ENCODE assay signal across 9 mouse cellular contexts in genomic region chr15:94628830-94629601, GRCm38 (mm10). TPM values are rescaled to one million over a fixed set of nuclear protein-coding genes. Genes with fewer than 3 reads are reported as not detected.
DNase-seq lines count a peak whose midpoint lies in the region; ATAC-seq and TF ChIP-seq lines count a peak whose summit lies in the region.
"Had no signal": no experiment of that assay in that cellular context is flagged by ENCODE, and none has a peak within 500 bp of the region (broad histone marks: within the 10 kb centered on the region; RNA-seq: fewer than 3 reads in every experiment).

Gene Tmem117 (plus strand): TSS chr15:94629232.

- H3K9me3 ChIP-seq in hindbrain, embryonic 16.5 days (ENCODE audit: control insufficient read depth, low read length) = no peaks in the 10 kb centered on the region

- peak within 1 kb of the TSS; percentile 98 for H3K4me2 ChIP-seq in hindbrain, embryonic 16.5 days (ENCODE audit: low read length)
- peak within 1 kb of the TSS; percentile 44 for H3K4me2 ChIP-seq in myocyte (ENCODE audit: low read depth)

- H3K27ac ChIP-seq in hindbrain, embryonic 16.5 days (ENCODE audit: low read depth, low read length) = peak within 1 kb of the TSS; percentile 66
- no peak within 1 kb of the TSS for H3K27ac ChIP-seq in liver, adult 2 months (replicated peaks; ENCODE audit: insufficient read depth, low read depth, low read length)

- peak within 1 kb of the TSS; percentile 89 for H3K9ac ChIP-seq in hindbrain, embryonic 16.5 days (ENCODE audit: low read depth, low read length)
- H3K9ac ChIP-seq in liver, adult 2 months (ENCODE audit: low read depth, low read length) = peak within 1 kb of the TSS; percentile 27; the same call in 1 of the 2 replicates

- no peaks in the 10 kb centered on the region for H3K79me2 ChIP-seq in liver, adult 2 months (ENCODE audit: control insufficient read depth, insufficient read depth, low read length)
- no peaks in the 10 kb centered on the region for H3K79me2 ChIP-seq in myocyte (ENCODE audit: control insufficient read depth, insufficient read depth)

- DNase-seq in layer of hippocampus, postnatal 10 days (ENCODE audit: low spot score in 2 of 2) = peak in 1 of 2 experiments; percentile 38
- DNase-seq in layer of hippocampus, adult 8-10 months (ENCODE audit: low spot score in 2 of 2) = no peak
- peak; percentile 71 to 73 for DNase-seq in cerebellum, postnatal 14 days
- DNase-seq in gastrocnemius, postnatal 14 days = peak; percentile 66
- DNase-seq in liver, adult 2 months (ENCODE audit: extremely low read depth, low read depth, low spot score) = no peak

- no peak for TF ChIP-seq POLR2A in liver, adult 2 months (IDR thresholded peaks at IDR 0.05; ENCODE audit: extremely low read depth, insufficient read depth, low read length)
- no peak for TF ChIP-seq POLR2A in myocyte (IDR thresholded peaks at IDR 0.05; ENCODE audit: insufficient read length, low read depth)

- H3K4me3 ChIP-seq in hindbrain, embryonic 16.5 days (ENCODE audit: low read length) = peak within 1 kb of the TSS; percentile 78
- peak within 1 kb of the TSS; percentile 0; the same call in 1 of the 2 replicates for H3K4me3 ChIP-seq in liver, adult 2 months (ENCODE audit: insufficient read depth, low read depth, low read length)
- H3K4me3 ChIP-seq in myocyte = no peak within 1 kb of the TSS

- TF ChIP-seq CTCF in liver, adult 2 months (IDR thresholded peaks at IDR 0.05; ENCODE audit: low read depth, low read length) = no peak

- H3K4me1 ChIP-seq in hindbrain, embryonic 16.5 days (ENCODE audit: control insufficient read depth, insufficient read depth, low read depth, low read length) = peaks cover 2% of the 10 kb centered on the region; the same call in 1 of the 2 replicates
- no peaks in the 10 kb centered on the region for H3K4me1 ChIP-seq in liver, adult 2 months (ENCODE audit: control insufficient read depth, insufficient read depth, low read length)

- ATAC-seq in hindbrain, embryonic 16.5 days = peak; percentile 87
- ATAC-seq in activated CD4-positive, CD25-positive, alpha-beta regulatory T cell, adult 4 months = no peak

- H3ac ChIP-seq in myocyte (ENCODE audit: control insufficient read depth, insufficient read length) = no peak within 1 kb of the TSS

- WGBS in hindbrain, embryonic 16.5 days = under 1% methylated on average over 40 of the region's 96 CpGs
- 2% methylated on average over 94 of the region's 96 CpGs for WGBS in liver, adult 2 months

- no peaks in the 10 kb centered on the region for H3K27me3 ChIP-seq in hindbrain, embryonic 16.5 days (replicated peaks; ENCODE audit: control insufficient read depth, insufficient read depth, low read length)
- peaks cover 11% of the 10 kb centered on the region for H3K27me3 ChIP-seq in liver, adult 2 months (ENCODE audit: control insufficient read depth, insufficient read depth, low read length)
- peaks cover 15% of the 10 kb centered on the region for H3K27me3 ChIP-seq in myocyte (ENCODE audit: control insufficient read depth, insufficient read depth, insufficient read length)

- H3K36me3 ChIP-seq in hindbrain, embryonic 16.5 days (ENCODE audit: control insufficient read depth, insufficient read depth, low read length) = no peaks in the 10 kb centered on the region
- H3K36me3 ChIP-seq in liver, adult 2 months (ENCODE audit: control insufficient read depth, insufficient read depth, low read length) = no peaks in the 10 kb centered on the region
- no peaks in the 10 kb centered on the region for H3K36me3 ChIP-seq in myocyte (ENCODE audit: control insufficient read depth, insufficient read depth)
- H3K36me3 ChIP-seq: G1E had no signal

- intact Hi-C loops in gastrocnemius, postnatal 14 days (cut with DNase I; ENCODE audit: low total_unique reads) = no loop called here

TF ChIP-seq in myocyte, 11 proteins besides CTCF, POLR2A, EP300 and RAD21:
- no peak for TF ChIP-seq REST (IDR thresholded peaks at IDR 0.05; ENCODE audit: insufficient read depth, insufficient read length)
- TF ChIP-seq MYOG (IDR thresholded peaks at IDR 0.05; ENCODE audit: control insufficient read depth in 1 of 3, insufficient read depth in 1 of 3, insufficient read length in 2 of 3, low read depth in 2 of 3) = peak in 1 of 3 experiments; percentile 5
TF ChIP-seq in myocyte: peak in this region for 1.

RNA-seq across cellular contexts. Expression of gene Tmem117, which starts in this region (rescaled TPM):
- 10 to 100 TPM; 10.7 to 11.2 TPM for total RNA-seq in layer of hippocampus, postnatal 10 days (2021)
- 1 to 10 TPM; 7.0 to 9.8 (median 7.7) TPM for total RNA-seq in layer of hippocampus, adult 8-10 months (2022)
- 10 to 100 TPM; 26.8 to 30.0 TPM for total RNA-seq in gastrocnemius, postnatal 14 days (2021)
- 13.9 and 16.2 TPM in 2 replicates for polyA plus RNA-seq in hindbrain, embryonic 16.5 days (2015; fragmentation: Nextera tagmentation; extraction: Ambion mirVana)
- 0.13 and 0.46 TPM in 2 replicates for total RNA-seq in liver, adult 2 months (2014; rRNA removed)
- not detected in 2 replicates for polyA plus RNA-seq in liver, adult 2 months (2012; rRNA removed)
- 0.37 TPM for polyA plus RNA-seq in myocyte (2012; fragmentation: generic; extraction: Trizol)
- polyA plus RNA-seq in activated CD4-positive, CD25-positive, alpha-beta regulatory T cell, adult 4 months (2017; shearing (Covaris generic)) = under 1 TPM in 1 of 2 experiments, not detected in 1; 0.49 TPM
- polyA plus RNA-seq: G1E had no signal

Comparison
In these comparisons a context has a peak if more than half of its experiments do, and no peak if none do; other contexts are left out.
1. RNA of gene Tmem117 (polyA plus RNA-seq): 13.9 to 16.2 TPM in hindbrain, embryonic 16.5 days; 0.49 TPM in activated CD4-positive, CD25-positive, alpha-beta regulatory T cell, adult 4 months, 0.37 TPM in myocyte (single experiment) and not detected in liver, adult 2 months; every median in the first group is over 10 times any median in the second.
2. DNase-seq: peak in cerebellum, postnatal 14 days (2 of 2) and gastrocnemius, postnatal 14 days (single experiment); none in layer of hippocampus, adult 8-10 months (0 of 2) and liver, adult 2 months (single experiment).